Mouse (Mus musculus) kidney, postnatal 0 days (tissue): ENCODE data around the gene Galnt9. TPM values are rescaled to one million over a fixed set of nuclear protein-coding genes. Genes with fewer than 3 reads are reported as not detected.

Source experiments
- ATAC-seq: fragments of 200-750 bp; cut with Nextera tagmentation; replicated peaks from 2 replicates; pipeline ENCODE4 v1.8.0; 2017; ENCODE audit warnings: low read depth, moderate number of reproducible peaks, moderate TSS enrichment, moderate library complexity; ENCODE audit not compliant: low FRiP score
- DNase-seq: peaks from one replicate; pipeline ENCODE4 v3.0.0-alpha.2; 2016; ENCODE audit warnings: low spot score
- H3K27ac ChIP-seq: fragments of 300-500 bp; sonication (generic); 2 replicates; pipeline ENCODE4 v1.5.1; 2014; ENCODE audit warnings: mild to moderate bottlenecking
- H3K27me3 ChIP-seq: fragments of 300-500 bp; sonication (generic); 2 replicates; pipeline ENCODE4 v1.6.1; 2014; ENCODE audit warnings: low read length, mixed read lengths; ENCODE audit not compliant: insufficient read depth
- H3K36me3 ChIP-seq: fragments of 300-500 bp; sonication (generic); 2 replicates; pipeline ENCODE4 v1.6.1; 2014; ENCODE audit warnings: low read length, mixed read lengths; ENCODE audit not compliant: insufficient read depth
- H3K4me1 ChIP-seq: fragments of 300-500 bp; sonication (generic); replicated peaks from 2 replicates; pipeline ENCODE4 v1.6.1; 2014; ENCODE audit warnings: antibody characterized with exemption, low read length, mixed read lengths; ENCODE audit not compliant: insufficient read depth
- H3K4me2 ChIP-seq: fragments of 300-500 bp; sonication (generic); 2 replicates; pipeline ENCODE4 v1.6.1; 2014; ENCODE audit warnings: mild to moderate bottlenecking, low read length, moderate library complexity, mixed read lengths
- H3K4me3 ChIP-seq: fragments of 300-500 bp; sonication (generic); replicated peaks from 2 replicates; pipeline ENCODE4 v1.5.1; 2014; ENCODE audit warnings: low read depth, low read length
- H3K9ac ChIP-seq: fragments of 300-500 bp; sonication (generic); 2 replicates; pipeline ENCODE4 v1.6.1; 2014; ENCODE audit warnings: low read depth, low read length
- H3K9me3 ChIP-seq: fragments of 300-500 bp; sonication (generic); replicated peaks from 2 replicates; pipeline ENCODE4 v1.6.1; 2016; ENCODE audit warnings: low read length, inconsistent platforms, mixed read lengths
- CTCF ChIP-seq: IDR thresholded peaks from 2 replicates; pipeline ENCODE4 v1.5.1; 2016; ENCODE audit warnings: antibody characterized with exemption, low read depth, mild to moderate bottlenecking, moderate library complexity
- WGBS: fragments of 180-500 bp; shearing (Covaris S2); extraction: QIAGEN DNeasy Blood & Tissue Kit; methylation state at CpG from one replicate; pipeline ENCODE4 v1.1.7; 2014; 5-methylcytosine and 5-hydroxymethylcytosine counted together
- polyA plus RNA-seq: library from polyadenylated mRNA; unstranded; fragments of >200 nt; fragmentation: Nextera tagmentation; extraction: Ambion mirVana; gene quantifications from 2 replicates; pipeline ENCODE4 v1.2.1, GENCODE M21; 2015

Galnt9 gene
- polyA plus RNA-seq, 1 experiment from 2014 or later = 0.95 TPM

DNA sequence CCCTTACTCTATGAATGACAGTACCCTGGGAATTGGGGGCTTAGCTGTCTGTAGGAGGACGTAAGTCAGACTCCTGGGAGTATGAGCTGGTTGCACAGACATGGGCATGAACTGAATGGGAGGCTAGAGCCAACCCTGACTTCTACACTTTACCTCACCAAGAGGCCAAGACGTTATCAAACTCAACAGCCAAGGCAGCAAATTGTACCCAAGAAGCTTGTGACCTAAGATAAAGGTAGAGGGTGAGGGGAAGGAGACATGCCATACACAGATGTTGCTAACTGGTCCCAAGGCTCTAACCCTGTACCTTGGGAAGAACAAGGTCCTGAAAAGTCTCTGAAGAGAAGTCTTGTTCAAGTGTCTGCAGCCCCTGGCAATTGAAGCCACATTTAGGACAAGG is 23.4 kb downstream of the Galnt9 start:
- H3K9me3 ChIP-seq = no peaks in the 10 kb centered on the region
- no peaks in the 10 kb centered on the region; the same call in 1 of the 2 replicates for H3K4me1 ChIP-seq
- ATAC-seq = no peak
- no peak overlapping the region for H3K4me3 ChIP-seq
- DNase-seq = no peak
- no peak for TF ChIP-seq CTCF
- H3K27ac ChIP-seq = no peak overlapping the region
- WGBS = 79% methylated on average over 2 of the region's 2 CpGs
- H3K36me3 ChIP-seq = no peaks in the 10 kb centered on the region
- no peaks in the 10 kb centered on the region for H3K27me3 ChIP-seq
- no peak overlapping the region for H3K9ac ChIP-seq
- H3K4me2 ChIP-seq = no peak overlapping the region

DNA sequence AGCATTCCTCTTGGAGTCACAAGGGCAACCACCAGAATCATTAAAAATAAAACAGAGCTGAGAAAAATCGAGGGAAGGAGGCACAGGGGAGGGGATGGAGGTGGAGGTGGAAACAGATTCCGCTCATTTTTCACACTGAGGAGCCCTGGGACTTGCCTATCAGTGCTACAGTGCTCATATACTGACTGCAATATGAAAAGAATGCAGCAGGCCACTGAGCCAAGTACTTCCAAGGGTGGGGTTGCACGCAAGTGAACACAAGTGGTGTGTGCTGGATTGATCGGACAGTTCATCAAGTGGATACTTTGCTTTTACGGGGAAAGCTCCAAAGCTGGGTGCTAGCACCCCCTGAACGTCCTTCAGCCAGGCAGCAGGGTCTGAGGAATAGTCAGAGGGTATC is 30.7 kb downstream of the Galnt9 start:
- no peaks in the 10 kb centered on the region for H3K9me3 ChIP-seq
- H3K4me1 ChIP-seq = no peaks in the 10 kb centered on the region
- TF ChIP-seq CTCF = no peak
- H3K27me3 ChIP-seq = no peaks in the 10 kb centered on the region
- 73% methylated on average over 6 of the region's 6 CpGs for WGBS
- no peak for DNase-seq
- no peaks in the 10 kb centered on the region for H3K36me3 ChIP-seq
- no peak overlapping the region for H3K27ac ChIP-seq
- H3K4me3 ChIP-seq = no peak overlapping the region
- no peak for ATAC-seq
- H3K9ac ChIP-seq = no peak overlapping the region
- H3K4me2 ChIP-seq = no peak overlapping the region

DNA sequence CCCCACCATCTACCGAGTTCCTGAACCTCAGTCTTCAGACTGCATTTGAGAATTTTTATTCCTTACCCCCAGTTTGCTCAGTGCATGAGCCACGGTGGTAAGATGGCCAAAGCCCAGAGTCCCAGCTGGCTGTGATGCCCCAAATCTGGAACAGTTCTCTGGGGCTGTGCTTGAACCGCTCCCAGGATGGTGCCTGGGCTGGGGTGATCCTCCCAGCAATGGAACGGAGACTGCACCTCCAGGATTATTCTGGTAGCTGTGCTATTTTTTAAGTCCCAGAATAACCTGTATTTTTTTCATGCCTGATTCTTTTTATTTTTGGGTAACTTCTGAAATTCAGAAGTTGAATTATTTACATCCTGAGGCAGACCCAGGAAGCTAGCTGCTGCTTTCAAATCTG is 35.1 kb downstream of the Galnt9 start:
- H3K36me3 ChIP-seq = no peaks in the 10 kb centered on the region

GRCm38 (mm10) chr5:110580569-110581239 is 36.5 kb downstream of the Galnt9 start:
- H3K9me3 ChIP-seq = no peaks in the 10 kb centered on the region
- no peaks in the 10 kb centered on the region for H3K4me1 ChIP-seq
- no peak overlapping the region for H3K27ac ChIP-seq
- no peak overlapping the region for H3K4me2 ChIP-seq
- WGBS = 89% methylated on average over 19 of the region's 19 CpGs
- no peak for DNase-seq
- H3K36me3 ChIP-seq = no peaks in the 10 kb centered on the region
- no peak overlapping the region for H3K9ac ChIP-seq
- TF ChIP-seq CTCF = no peak
- no peaks in the 10 kb centered on the region for H3K27me3 ChIP-seq
- no peak overlapping the region for H3K4me3 ChIP-seq
- no peak for ATAC-seq

More for the DNA sequence above, 35.1 kb downstream of the Galnt9 start:
- H3K27me3 ChIP-seq = no peaks in the 10 kb centered on the region
- no peaks in the 10 kb centered on the region for H3K4me1 ChIP-seq
- no peak overlapping the region for H3K4me2 ChIP-seq
- H3K9me3 ChIP-seq = no peaks in the 10 kb centered on the region
- no peak for TF ChIP-seq CTCF
- no peak overlapping the region for H3K27ac ChIP-seq
- no peak overlapping the region for H3K4me3 ChIP-seq
- no peak overlapping the region for H3K9ac ChIP-seq
- ATAC-seq = no peak
- DNase-seq = no peak
- 88% methylated on average over 4 of the region's 4 CpGs for WGBS

- no peak for TF ChIP-seq CTCF
- WGBS = 58% methylated on average over 10 of the region's 10 CpGs
- no peaks in the 10 kb centered on the region for H3K27me3 ChIP-seq
- no peak for DNase-seq
- no peaks in the 10 kb centered on the region for H3K36me3 ChIP-seq
- H3K4me2 ChIP-seq = no peak overlapping the region
- ATAC-seq = no peak
- H3K4me3 ChIP-seq = no peak overlapping the region
- no peak overlapping the region for H3K27ac ChIP-seq
- H3K4me1 ChIP-seq = no peaks in the 10 kb centered on the region
- H3K9ac ChIP-seq = no peak overlapping the region
- no peaks in the 10 kb centered on the region for H3K9me3 ChIP-seq
Observed at GRCm38 (mm10) chr5:110582647-110583538, 38.7 kb downstream of the Galnt9 start.

DNA sequence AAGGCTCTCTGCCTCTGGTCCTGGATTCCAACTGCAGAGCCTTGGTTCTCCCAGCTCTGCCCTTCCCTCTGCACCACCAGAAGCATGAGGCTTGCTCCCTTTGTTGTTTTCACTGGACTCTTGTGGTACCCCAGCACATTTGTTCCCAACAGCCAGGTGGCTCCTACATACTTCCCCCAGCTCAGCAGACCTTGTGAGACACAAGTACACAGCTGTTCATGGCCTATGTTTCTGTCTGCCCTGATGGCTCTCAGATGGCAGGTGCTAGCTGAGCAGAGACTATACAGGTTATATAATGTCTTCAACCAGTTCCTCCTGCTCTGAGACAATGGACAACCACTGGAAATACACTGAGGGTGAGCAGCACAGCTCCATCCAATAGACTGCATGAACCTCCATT is 43.3 kb downstream of the Galnt9 start:
- no peak for DNase-seq
- H3K4me2 ChIP-seq = no peak overlapping the region
- no peak for TF ChIP-seq CTCF

More for the DNA sequence above, 43.3 kb downstream of the Galnt9 start:
- Histone ChIP-seq H3K27me3 (no peaks in the 10 kb centered on the region), H3K9me3 (no peaks in the 10 kb centered on the region), H3K4me1 (no peaks in the 10 kb centered on the region), H3K9ac (no peak overlapping the region), H3K4me3 (no peak overlapping the region), H3K27ac (no peak overlapping the region), H3K36me3 (no peaks in the 10 kb centered on the region)
- no peak for ATAC-seq
